Comparison of ENCODE assay signal across 8 mouse cellular contexts in the genomic region with DNA sequence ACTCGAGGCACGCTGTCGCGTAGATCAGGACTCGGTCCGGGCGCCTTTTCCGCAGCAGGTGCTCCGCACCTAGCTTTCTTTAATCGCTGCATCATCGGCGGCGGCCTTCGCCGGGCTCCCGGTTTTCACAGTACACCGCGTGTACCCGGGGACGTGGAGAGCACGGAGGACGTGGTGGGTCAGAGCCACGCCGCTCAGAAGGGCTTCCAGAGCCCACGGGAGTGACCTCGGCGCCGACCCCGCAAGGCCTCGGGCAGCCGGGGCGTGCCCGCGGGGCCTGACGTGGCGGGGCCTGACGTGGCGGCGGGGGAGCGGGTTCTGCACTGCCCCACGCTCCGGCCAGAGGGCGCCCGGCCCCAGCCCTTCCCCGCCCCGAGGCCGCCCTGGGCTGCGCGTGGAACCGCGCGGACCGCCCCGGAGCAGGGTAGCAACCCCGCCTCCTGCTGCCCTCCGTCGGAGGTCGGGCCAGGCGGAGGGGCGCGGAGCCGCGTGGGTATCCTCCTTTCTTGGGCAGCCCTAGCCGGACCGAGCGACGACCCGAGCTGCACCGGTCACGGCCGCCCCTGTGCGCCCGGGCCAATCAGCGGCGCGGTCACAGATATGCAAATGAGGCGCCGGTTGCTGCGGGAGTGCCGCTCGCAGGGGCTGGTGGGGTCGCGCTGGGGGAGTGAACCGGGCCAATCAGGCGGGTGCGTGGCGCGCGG.
A peak's percentile ranks its signal among the peaks of the same experiment; 100 is the strongest.
DNase-seq lines count a peak whose midpoint lies in the region; ATAC-seq and TF ChIP-seq lines count a peak whose summit lies in the region.

No protein-coding gene starts in this region.

- ATAC-seq in forebrain, embryonic 11.5 days (replicated peaks; ENCODE audit: low FRiP score) = peak; percentile 98
- ATAC-seq in heart, embryonic 16.5 days (replicated peaks; ENCODE audit: extremely low read depth, insufficient read depth, low FRiP score) = peak; percentile 97
- peak; percentile 96 for ATAC-seq in liver, embryonic 14.5 days (ENCODE audit: insufficient read depth)
- ATAC-seq in stomach, embryonic 15.5 days (ENCODE audit: insufficient read depth, low FRiP score, low read depth) = peak; percentile 99

- TF ChIP-seq CTCF in E14TG2a.4 (conservative IDR thresholded peaks at IDR 0.05; ENCODE audit: low read length) = no peak
- TF ChIP-seq CTCF in liver, embryonic 14.5 days (IDR thresholded peaks at IDR 0.05; ENCODE audit: low read depth) = peak; percentile 30; the same call in 1 of the 2 replicates

- peak; percentile 84 for DNase-seq in c-Kit-positive CD71-positive TER-119-negative erythroid progenitor cells, embryonic 14.5 days (ENCODE audit: low read depth)
- peak; percentile 96 for DNase-seq in forebrain, embryonic 11.5 days (ENCODE audit: low spot score)
- DNase-seq in kidney, postnatal 36 days = peak; percentile 98
- DNase-seq in liver, embryonic 14.5 days (ENCODE audit: low read depth in 3 of 3, low spot score in 3 of 3) = peak; percentile 76 to 80 (median 77)
- DNase-seq in neural tube, embryonic 10.5 days (ENCODE audit: extremely low spot score, low spot score) = peak; percentile 98

- no peaks in the 10 kb centered on the region for H3K27me3 ChIP-seq in E14TG2a.4 (ENCODE audit: insufficient read depth, low read length)
- H3K27me3 ChIP-seq in forebrain, embryonic 11.5 days (ENCODE audit: control insufficient read depth, insufficient read depth, low read length) = no peaks in the 10 kb centered on the region
- H3K27me3 ChIP-seq in heart, embryonic 16.5 days (ENCODE audit: control insufficient read depth, insufficient read depth, low read length) = no peaks in the 10 kb centered on the region
- H3K27me3 ChIP-seq in liver, embryonic 14.5 days (ENCODE audit: control insufficient read depth, insufficient read depth, low read length) = peaks cover 8% of the 10 kb centered on the region
- H3K27me3 ChIP-seq in stomach, embryonic 15.5 days (replicated peaks) = no peaks in the 10 kb centered on the region

- H3K4me3 ChIP-seq in E14TG2a.4 (replicated peaks; ENCODE audit: low read length) = peak overlapping the region; percentile 90
- peak overlapping the region; percentile 78 for H3K4me3 ChIP-seq in forebrain, embryonic 11.5 days (ENCODE audit: low read depth, low read length)
- peak overlapping the region; percentile 87 for H3K4me3 ChIP-seq in heart, embryonic 16.5 days (ENCODE audit: low read length)
- peak overlapping the region; percentile 75 to 87 for H3K4me3 ChIP-seq in liver, embryonic 14.5 days (ENCODE audit: insufficient read depth in 1 of 2, low read depth in 2 of 2, low read length in 2 of 2)
- peak overlapping the region; percentile 83 for H3K4me3 ChIP-seq in stomach, embryonic 15.5 days (replicated peaks)

- peaks cover 64% of the 10 kb centered on the region for H3K4me1 ChIP-seq in E14TG2a.4 (replicated peaks; ENCODE audit: low read depth, low read length)
- H3K4me1 ChIP-seq in forebrain, embryonic 11.5 days (replicated peaks; ENCODE audit: control insufficient read depth, insufficient read depth, low read length) = peaks cover 5% of the 10 kb centered on the region; the same call in 1 of the 2 replicates
- H3K4me1 ChIP-seq in heart, embryonic 16.5 days (ENCODE audit: control insufficient read depth, insufficient read depth, low read length) = peaks cover 5% of the 10 kb centered on the region
- peaks cover 0 to 7% of the 10 kb centered on the region in 2 experiments; a peak in 2 of 4 replicates for H3K4me1 ChIP-seq in liver, embryonic 14.5 days (replicated peaks; ENCODE audit: control insufficient read depth in 2 of 2, insufficient read depth in 2 of 2, low read length in 1 of 2)
- H3K4me1 ChIP-seq in stomach, embryonic 15.5 days = peaks cover 4% of the 10 kb centered on the region; the same call in 1 of the 2 replicates

- H3K9me3 ChIP-seq in E14TG2a.4 (ENCODE audit: low read length) = no peaks in the 10 kb centered on the region
- H3K9me3 ChIP-seq in forebrain, embryonic 11.5 days (ENCODE audit: control insufficient read depth, low read length) = no peaks in the 10 kb centered on the region
- H3K9me3 ChIP-seq in heart, embryonic 16.5 days (replicated peaks; ENCODE audit: control insufficient read depth, low read length) = no peaks in the 10 kb centered on the region
- H3K9me3 ChIP-seq in liver, embryonic 14.5 days (ENCODE audit: control insufficient read depth, low read length) = no peaks in the 10 kb centered on the region
- no peaks in the 10 kb centered on the region for H3K9me3 ChIP-seq in stomach, embryonic 15.5 days

- H3K36me3 ChIP-seq in E14TG2a.4 (ENCODE audit: insufficient read depth, low read length) = no peaks in the 10 kb centered on the region; the same call in 1 of the 2 replicates
- no peaks in the 10 kb centered on the region for H3K36me3 ChIP-seq in forebrain, embryonic 11.5 days (ENCODE audit: control insufficient read depth, insufficient read depth, low read length)
- H3K36me3 ChIP-seq in heart, embryonic 16.5 days (ENCODE audit: control insufficient read depth, insufficient read depth) = no peaks in the 10 kb centered on the region
- no peaks in the 10 kb centered on the region for H3K36me3 ChIP-seq in liver, embryonic 14.5 days (replicated peaks; ENCODE audit: control insufficient read depth, insufficient read depth, low read depth)
- H3K36me3 ChIP-seq in stomach, embryonic 15.5 days = no peaks in the 10 kb centered on the region

- no peak for TF ChIP-seq EP300 in liver, embryonic 14.5 days (IDR thresholded peaks at IDR 0.05; ENCODE audit: low read depth)

- H3K9ac ChIP-seq in forebrain, embryonic 11.5 days (ENCODE audit: low read length) = peak overlapping the region; percentile 76
- peak overlapping the region; percentile 83 for H3K9ac ChIP-seq in heart, embryonic 16.5 days (ENCODE audit: low read length)
- H3K9ac ChIP-seq in liver, embryonic 14.5 days (replicated peaks) = peak overlapping the region; percentile 71
- peak overlapping the region; percentile 87 for H3K9ac ChIP-seq in stomach, embryonic 15.5 days

- WGBS in forebrain, embryonic 11.5 days = under 1% methylated on average over 74 of the region's 89 CpGs
- WGBS in heart, embryonic 16.5 days = under 1% methylated on average over 81 of the region's 89 CpGs
- under 1% methylated on average over 86 of the region's 89 CpGs for WGBS in liver, embryonic 14.5 days (ENCODE audit: insufficient replicate concordance)
- WGBS in stomach, embryonic 15.5 days = under 1% methylated on average over 77 of the region's 89 CpGs

- H3K4me2 ChIP-seq in forebrain, embryonic 11.5 days (ENCODE audit: low read depth, low read length, severe bottlenecking) = peak overlapping the region; percentile 100
- peak overlapping the region; percentile 79 for H3K4me2 ChIP-seq in heart, embryonic 16.5 days (ENCODE audit: low read depth, low read length)
- peak overlapping the region; percentile 96 for H3K4me2 ChIP-seq in liver, embryonic 14.5 days (ENCODE audit: low read depth)
- H3K4me2 ChIP-seq in stomach, embryonic 15.5 days = peak overlapping the region; percentile 91

- H3K27ac ChIP-seq in forebrain, embryonic 11.5 days (ENCODE audit: low read depth, low read length) = peak overlapping the region; percentile 70
- H3K27ac ChIP-seq in heart, embryonic 16.5 days (ENCODE audit: low read length) = peak overlapping the region; percentile 79
- peak overlapping the region; percentile 43; the same call in 1 of the 2 replicates for H3K27ac ChIP-seq in liver, embryonic 14.5 days
- peak overlapping the region; percentile 74 for H3K27ac ChIP-seq in stomach, embryonic 15.5 days

Comparison
In these comparisons a context has a peak if more than half of its experiments do, and no peak if none do; other contexts are left out.
1. Peak in every context shown above with its lines: DNase-seq, ATAC-seq, H3K4me3 ChIP-seq and H3K27ac ChIP-seq.